Mouse (Mus musculus) layer of hippocampus, postnatal 36 days (tissue): ENCODE results near the gene Med12l. TPM values are rescaled to one million over a fixed set of nuclear protein-coding genes. Genes with fewer than 3 reads are reported as not detected.

Source experiments
- DNase-seq, 2 experiments: peaks; one replicate each; pipeline ENCODE4 v3.0.0; 2022
- total RNA-seq, 2 experiments: library from RNA; stranded (reverse); gene quantifications; 2 replicates each; pipeline ENCODE4 v1.2.3; 2021

Gene Med12l
- total RNA-seq, 2 experiments from 2014 or later: 50.1 to 56.6 TPM

GRCm38 (mm10) chr3:59191674-59192073, 186.0 kb downstream of the Med12l start:
- DNase-seq: no peak

GRCm38 (mm10) chr3:59194099-59194498, 188.5 kb downstream of the Med12l start:
- no peak for DNase-seq

GRCm38 (mm10) chr3:59194938-59195337, 189.3 kb downstream of the Med12l start, which contains the start of gene Gpr87:
Gene Gpr87, minus strand, starts transcription at chr3:59195104.
- no peak for DNase-seq

- no peak for DNase-seq
Observed at GRCm38 (mm10) chr3:59197329-59197948, 191.8 kb downstream of the Med12l start.

GRCm38 (mm10) chr3:59203802-59204520, 198.3 kb downstream of the Med12l start:
- DNase-seq: no peak

- no peak for DNase-seq
Observed at GRCm38 (mm10) chr3:59204719-59205503, 199.3 kb downstream of the Med12l start.

GRCm38 (mm10) chr3:59205941-59206340, 200.3 kb downstream of the Med12l start:
- DNase-seq: no peak

GRCm38 (mm10) chr3:59208650-59209548, 203.3 kb downstream of the Med12l start:
- DNase-seq: no peak

GRCm38 (mm10) chr3:59210089-59210488, 204.5 kb downstream of the Med12l start:
- no peak for DNase-seq

- no peak for DNase-seq
Observed at GRCm38 (mm10) chr3:59210727-59211126, 205.1 kb downstream of the Med12l start, which contains the start of gene P2ry13. Gene P2ry13, minus strand, starts transcription at chr3:59210882.

GRCm38 (mm10) chr3:59211784-59212183, 206.2 kb downstream of the Med12l start:
- no peak for DNase-seq

- DNase-seq: no peak
Observed at GRCm38 (mm10) chr3:59212404-59212803, 206.8 kb downstream of the Med12l start.

GRCm38 (mm10) chr3:59217211-59217610, 211.6 kb downstream of the Med12l start:
- no peak for DNase-seq

- DNase-seq: no peak
Observed at GRCm38 (mm10) chr3:59219326-59219725, 213.7 kb downstream of the Med12l start.

- DNase-seq: no peak
Observed at GRCm38 (mm10) chr3:59222303-59222702, 216.7 kb downstream of the Med12l start.

- no peak for DNase-seq
Observed at GRCm38 (mm10) chr3:59225411-59225810, 219.8 kb downstream of the Med12l start.

- DNase-seq: no peak
Observed at GRCm38 (mm10) chr3:59227696-59228095, 222.1 kb downstream of the Med12l start.

- DNase-seq: no peak
Observed at GRCm38 (mm10) chr3:59228730-59229551, 223.3 kb downstream of the Med12l start.

GRCm38 (mm10) chr3:59230912-59231311, 225.3 kb downstream of the Med12l start:
- peak; percentile 19 to 45 for DNase-seq

- no peak for DNase-seq
Observed at GRCm38 (mm10) chr3:59234878-59235277, 229.3 kb downstream of the Med12l start.

GRCm38 (mm10) chr3:59243384-59243783, 237.8 kb downstream of the Med12l start:
- DNase-seq: peak; percentile 66 to 77
